Mouse (Mus musculus) kidney, adult 11 months (tissue): ENCODE measurements at regions not wholly inside any gene's neighbourhood (a gene's known extent, or its start where the extent isn't known, plus 50 kb on each side); places are given as distances from the start of the nearest gene placed in this dataset.

Source experiments
- DNase-seq: peaks from one replicate; pipeline ENCODE4 v3.0.0; 2022

GRCm38 (mm10) chr4:106185745-106186501 lies 130.1 kb upstream of the Usp24 start:
- DNase-seq = no peak

DNA sequence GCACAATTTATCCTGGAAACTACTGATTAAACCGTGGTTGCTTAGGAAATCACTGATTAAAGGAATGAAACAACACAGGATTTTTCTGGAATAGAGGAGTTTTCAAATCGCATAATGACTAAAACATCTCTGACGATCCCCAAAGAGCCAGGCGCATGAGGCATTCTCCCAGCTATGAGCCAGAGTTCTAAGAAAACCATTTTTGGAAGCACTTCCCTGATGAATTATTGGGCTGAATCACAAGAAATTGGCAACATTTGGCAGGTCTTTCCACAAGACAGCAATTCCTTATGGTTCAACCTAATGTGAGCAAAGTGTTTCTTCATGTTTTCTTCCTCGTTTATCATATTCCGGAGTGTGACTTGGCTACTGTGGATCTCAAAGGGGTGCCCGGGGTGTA lies 129.3 kb upstream of the Usp24 start:
- no peak for DNase-seq

GRCm38 (mm10) chr4:106190248-106190647 lies 125.8 kb upstream of the Usp24 start:
- no peak for DNase-seq

GRCm38 (mm10) chr4:106191331-106191730 lies 124.7 kb upstream of the Usp24 start:
- no peak for DNase-seq

DNA sequence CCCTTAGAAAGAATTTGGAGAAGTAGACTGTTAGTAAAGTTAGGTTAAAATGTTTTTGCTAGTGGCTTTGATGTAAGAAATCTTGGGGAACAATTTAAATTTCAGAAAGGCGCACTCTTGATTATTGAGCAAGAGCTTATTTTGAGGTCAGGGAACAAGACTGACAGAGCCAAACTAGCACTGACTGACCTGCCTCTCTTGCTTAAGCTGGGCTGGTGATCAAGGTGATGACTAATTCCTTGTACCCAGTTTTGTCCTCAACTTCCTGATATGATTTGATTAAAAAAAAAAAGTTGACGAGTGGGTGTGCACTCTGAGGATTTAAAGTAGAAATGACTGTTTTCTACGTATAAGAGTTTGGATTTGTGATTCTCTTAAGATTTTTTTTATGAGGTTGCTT lies 124.2 kb upstream of the Usp24 start:
- no peak for DNase-seq

GRCm38 (mm10) chr4:106193204-106193945 lies 122.6 kb upstream of the Usp24 start:
- DNase-seq = no peak

- DNase-seq = no peak
Observed at GRCm38 (mm10) chr4:106195497-106196166, 120.4 kb upstream of the Usp24 start.

- no peak for DNase-seq
Observed at GRCm38 (mm10) chr4:106199833-106200232, 116.2 kb upstream of the Usp24 start.

- no peak for DNase-seq
Observed at GRCm38 (mm10) chr4:106200241-106200640, 115.8 kb upstream of the Usp24 start.

- no peak for DNase-seq
Observed at GRCm38 (mm10) chr4:106202554-106202953, 113.5 kb upstream of the Usp24 start.

GRCm38 (mm10) chr4:106205200-106205599 lies 110.8 kb upstream of the Usp24 start:
- no peak for DNase-seq

DNA sequence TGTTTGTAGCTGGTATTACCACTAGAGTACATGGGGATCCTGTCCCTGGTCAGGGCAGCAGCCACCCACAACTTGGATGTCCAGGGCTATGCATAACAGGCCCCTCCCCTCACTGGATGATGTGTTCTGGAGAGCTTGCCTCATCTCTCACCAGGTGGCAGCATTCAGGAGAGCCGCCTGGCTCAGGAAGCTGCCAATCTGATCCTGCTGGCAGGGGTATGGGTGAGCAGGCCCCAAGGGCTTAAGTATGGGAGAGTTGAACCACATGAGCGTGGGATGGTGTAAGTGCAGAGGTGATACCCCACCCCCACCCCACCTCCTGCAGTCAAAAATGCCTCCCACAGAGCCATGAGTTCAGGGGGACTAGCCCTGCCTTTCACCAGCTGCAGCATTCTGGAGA lies 110.0 kb upstream of the Usp24 start:
- DNase-seq = peak; percentile 21

DNA sequence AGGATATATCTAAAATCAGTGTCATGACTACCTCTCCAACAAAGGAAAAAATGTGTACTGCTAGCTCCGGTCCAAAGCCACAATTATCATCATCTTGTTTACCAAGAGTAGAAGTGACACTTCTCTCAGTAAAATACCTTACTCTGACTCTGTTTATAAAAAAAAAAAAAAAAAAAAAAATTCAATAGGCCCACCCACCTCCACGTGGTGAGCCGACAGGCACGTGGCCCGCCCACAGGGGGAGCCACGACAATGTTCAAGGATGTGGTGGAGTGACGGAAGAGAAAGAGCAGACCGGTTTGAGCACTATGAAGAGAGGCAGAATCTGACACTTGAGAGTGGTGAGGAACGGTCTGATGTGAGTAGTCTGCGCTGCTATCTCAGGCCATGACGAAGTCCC lies 106.5 kb upstream of the Usp24 start:
- no peak for DNase-seq

DNA sequence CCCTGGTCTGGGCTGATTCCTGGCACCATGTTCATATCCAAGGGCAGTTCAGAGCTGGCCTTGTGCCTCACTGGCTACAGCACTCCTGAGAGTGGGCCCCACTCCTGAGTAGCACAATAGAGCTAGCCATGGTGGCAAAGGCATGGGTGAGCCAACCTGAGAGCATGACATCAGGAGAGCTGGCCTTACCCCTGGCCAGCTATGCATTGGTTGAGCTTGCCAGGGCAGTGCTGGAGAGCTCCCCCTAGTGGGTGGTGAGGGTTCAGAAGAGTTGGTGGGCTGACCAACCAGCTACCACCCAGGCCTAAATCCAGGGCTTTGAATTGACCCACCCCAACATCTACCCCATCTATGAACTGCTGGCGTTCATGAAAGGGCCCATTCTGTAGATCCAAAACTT lies 106.0 kb upstream of the Usp24 start:
- DNase-seq = no peak

DNA sequence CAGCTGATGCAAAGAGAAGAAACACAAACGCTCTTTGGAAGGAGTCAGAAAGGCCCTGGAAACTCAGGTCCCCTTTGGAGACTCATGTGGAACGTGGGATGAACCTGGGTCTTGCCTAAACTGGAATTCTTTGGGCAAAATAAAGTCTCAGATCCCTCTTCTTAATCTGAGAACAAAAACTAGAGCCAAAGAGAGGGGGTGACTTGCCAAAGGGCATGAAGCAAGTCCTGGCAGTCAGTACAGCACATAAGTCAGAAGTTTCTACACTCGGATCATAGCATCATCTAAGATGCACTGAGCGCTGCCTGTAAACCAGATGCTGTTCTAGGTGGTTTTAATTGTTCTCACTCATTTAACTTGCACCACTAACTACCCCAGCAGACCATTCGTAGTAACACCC lies 101.8 kb upstream of the Usp24 start:
- no peak for DNase-seq

- DNase-seq = no peak
Observed at GRCm38 (mm10) chr4:106220621-106221020, 95.4 kb upstream of the Usp24 start.

GRCm38 (mm10) chr4:106225184-106225862 lies 90.7 kb upstream of the Usp24 start:
- DNase-seq = no peak

DNA sequence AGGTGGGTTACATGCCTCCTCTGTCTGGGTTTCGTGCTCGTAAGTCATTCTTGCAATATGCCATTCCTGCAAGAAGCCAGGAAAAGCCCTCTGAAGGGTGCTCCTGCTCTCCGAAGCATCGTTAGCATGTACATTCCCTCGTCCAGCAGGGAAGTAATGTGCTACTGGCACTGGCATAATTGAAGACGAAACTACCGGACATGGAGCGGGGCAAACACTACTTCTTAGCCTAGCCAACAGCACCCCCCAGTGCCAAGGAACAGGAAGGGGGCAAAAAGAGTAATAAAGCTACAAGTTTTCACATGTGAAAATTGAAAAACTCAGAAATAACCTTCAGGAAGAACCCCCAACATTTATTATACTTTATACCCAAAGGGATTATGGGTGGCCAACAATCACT lies 88.6 kb upstream of the Usp24 start:
- no peak for DNase-seq

DNA sequence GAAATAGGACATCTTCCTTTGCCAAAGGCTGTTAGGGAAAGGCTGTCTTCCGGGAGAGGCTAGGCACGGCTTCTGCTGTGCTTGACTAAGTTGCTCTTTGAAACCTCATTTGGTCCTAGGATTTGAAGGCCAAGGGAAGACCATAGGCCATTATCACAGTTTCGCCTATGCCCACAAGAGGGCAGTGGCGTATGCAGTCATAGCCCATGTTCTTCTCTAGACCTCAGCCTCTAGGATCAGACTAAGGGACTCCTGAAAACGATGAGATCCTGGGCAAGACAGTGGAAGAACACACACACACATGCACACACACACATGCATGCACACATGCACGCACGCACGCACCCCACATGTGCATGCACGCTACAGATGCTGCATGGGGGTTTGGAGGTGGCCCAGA lies 87.5 kb upstream of the Usp24 start:
- DNase-seq = peak; percentile 92

GRCm38 (mm10) chr4:106229526-106229925 lies 86.5 kb upstream of the Usp24 start:
- DNase-seq = no peak

DNA sequence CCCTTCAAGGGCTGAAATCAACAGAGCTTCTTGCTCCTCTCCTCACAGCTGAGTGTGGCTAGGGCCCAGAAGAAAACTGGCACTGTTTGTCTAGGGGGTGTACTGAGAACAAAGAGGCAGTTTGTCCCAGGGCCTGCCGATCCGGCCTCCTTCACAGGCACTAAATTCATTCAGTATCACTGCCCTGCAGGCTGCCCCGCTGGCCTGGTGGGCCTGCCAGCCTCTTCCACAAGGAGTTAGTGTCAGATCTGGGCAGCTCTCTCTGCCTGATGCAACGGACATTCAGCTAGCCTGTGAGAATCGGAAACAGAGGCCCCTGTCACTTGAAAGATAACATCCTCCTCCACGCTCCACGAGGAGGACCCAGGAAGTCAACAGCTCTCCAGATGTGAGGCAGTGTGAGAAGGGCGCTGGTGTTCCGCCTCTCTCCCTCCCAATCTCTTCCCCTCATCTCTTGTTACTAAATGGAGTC lies 83.5 kb upstream of the Usp24 start:
- DNase-seq = no peak

- DNase-seq = peak; percentile 93
Observed at GRCm38 (mm10) chr4:106244384-106244819, 71.6 kb upstream of the Usp24 start.
